Mouse (Mus musculus): Measurements from ENCODE around the gene Smg6. TPM values are rescaled to one million over a fixed set of nuclear protein-coding genes. Genes with fewer than 3 reads are reported as not detected.

Gene Smg6
- total and polyA plus RNA-seq, 2 experiments from 2014 or later = 7.1 to 21.1 TPM

DNA sequence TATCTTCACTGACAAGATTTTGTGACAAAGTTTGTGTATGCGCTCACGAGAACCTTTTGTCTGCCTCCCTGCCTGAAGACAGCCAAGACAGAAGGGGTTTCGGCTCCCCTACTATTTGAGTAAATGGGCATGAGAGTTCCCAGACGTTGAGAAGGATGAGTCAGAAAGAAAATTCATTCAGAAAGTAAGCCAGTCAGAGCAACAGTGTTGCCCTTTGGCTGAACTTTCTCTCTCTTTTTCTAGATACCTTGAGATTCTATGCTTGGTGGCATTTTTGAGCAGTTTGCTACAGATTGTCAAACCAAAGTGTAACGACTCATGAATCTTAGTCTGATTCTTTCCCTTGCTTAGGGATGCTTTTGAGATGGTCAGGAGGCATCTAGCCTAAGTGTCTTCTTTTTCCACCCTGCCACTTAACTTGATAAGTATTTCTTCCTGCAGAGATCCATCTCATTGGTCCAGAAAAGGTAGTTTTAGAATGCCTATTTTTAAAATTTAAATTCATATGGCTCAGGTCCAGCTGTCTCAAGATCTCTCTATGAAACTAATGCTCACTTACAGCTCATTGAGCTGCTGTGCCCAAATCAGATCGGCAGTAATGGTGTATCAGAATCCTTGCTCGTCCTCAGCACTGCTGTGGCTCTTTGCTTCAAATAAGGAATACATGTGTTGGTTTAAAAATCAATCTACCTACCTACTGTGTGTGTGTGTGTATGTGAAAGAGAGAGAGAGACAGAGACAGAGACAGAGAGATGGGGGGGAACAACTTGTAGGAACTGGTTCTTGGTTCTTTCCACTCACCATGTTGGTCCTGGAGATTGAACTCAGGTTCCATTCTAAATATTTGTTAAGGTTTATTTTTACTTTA lies 47.9 kb downstream of the Smg6 start:
- Histone ChIP-seq H3K27ac (ENCODE audit: low read depth) (no peak overlapping the region), H3K27me3 (ENCODE audit: control insufficient read depth, insufficient read depth, low read length) (no peaks in the 10 kb centered on the region), H3K9me3 (replicated peaks; ENCODE audit: control insufficient read depth, low read length) (no peaks in the 10 kb centered on the region), H3K4me1 (ENCODE audit: control insufficient read depth, insufficient read depth) (no peaks in the 10 kb centered on the region), H3K36me3 (replicated peaks; ENCODE audit: control insufficient read depth, insufficient read depth, low read length) (peaks cover 5% of the 10 kb centered on the region; the same call in 1 of the 2 replicates), H3K4me3 (ENCODE audit: low read depth, low read length) (no peak overlapping the region), H3K4me2 (ENCODE audit: low read depth, low read length) (no peak overlapping the region), H3K9ac (replicated peaks; ENCODE audit: low read depth, low read length) (no peak overlapping the region)
- TF ChIP-seq EP300 (IDR thresholded peaks at IDR 0.05; ENCODE audit: low read depth) (no peak), CTCF (IDR thresholded peaks at IDR 0.05; ENCODE audit: low read depth) (no peak)
- no peak for ATAC-seq (ENCODE audit: insufficient read depth, low read depth)
- 76% methylated on average over 7 of the region's 7 CpGs for WGBS
- DNase-seq (ENCODE audit: low spot score) = no peak

DNA sequence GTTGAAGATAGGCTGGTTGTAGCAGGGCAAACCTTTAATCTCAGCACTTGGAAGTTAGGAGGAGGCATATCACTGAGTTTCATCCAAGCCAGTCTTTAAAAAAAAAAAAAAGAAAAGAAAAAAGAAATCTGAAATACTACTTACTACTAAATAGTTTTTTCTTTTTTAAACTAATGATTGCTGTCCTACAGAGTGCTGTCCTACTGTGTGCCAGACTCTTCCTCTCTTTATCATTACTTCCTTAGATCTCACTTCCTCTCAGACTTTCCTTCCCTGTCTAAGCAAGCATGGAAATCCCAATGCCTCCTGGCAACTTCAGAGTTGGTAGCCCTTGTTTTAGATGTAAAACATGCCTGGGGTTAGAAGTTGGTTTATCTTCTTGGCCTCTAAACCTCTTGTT lies 49.0 kb downstream of the Smg6 start:
- no peak overlapping the region for H3K4me3 ChIP-seq (ENCODE audit: low read depth, low read length)
- no peaks in the 10 kb centered on the region for H3K4me1 ChIP-seq (ENCODE audit: control insufficient read depth, insufficient read depth)
- no peak overlapping the region for H3K9ac ChIP-seq (replicated peaks; ENCODE audit: low read depth, low read length)
- ATAC-seq (ENCODE audit: insufficient read depth, low read depth) (no peak), DNase-seq (ENCODE audit: low spot score) (no peak)
- no peaks in the 10 kb centered on the region for H3K27me3 ChIP-seq (ENCODE audit: control insufficient read depth, insufficient read depth, low read length)
- no peak overlapping the region for H3K4me2 ChIP-seq (ENCODE audit: low read depth, low read length)
- H3K9me3 ChIP-seq (replicated peaks; ENCODE audit: control insufficient read depth, low read length) = no peaks in the 10 kb centered on the region
- peaks cover 5% of the 10 kb centered on the region; the same call in 1 of the 2 replicates for H3K36me3 ChIP-seq (replicated peaks; ENCODE audit: control insufficient read depth, insufficient read depth, low read length)
- TF ChIP-seq CTCF (IDR thresholded peaks at IDR 0.05; ENCODE audit: low read depth) (no peak), EP300 (IDR thresholded peaks at IDR 0.05; ENCODE audit: low read depth) (no peak)
- H3K27ac ChIP-seq (ENCODE audit: low read depth) = no peak overlapping the region

DNA sequence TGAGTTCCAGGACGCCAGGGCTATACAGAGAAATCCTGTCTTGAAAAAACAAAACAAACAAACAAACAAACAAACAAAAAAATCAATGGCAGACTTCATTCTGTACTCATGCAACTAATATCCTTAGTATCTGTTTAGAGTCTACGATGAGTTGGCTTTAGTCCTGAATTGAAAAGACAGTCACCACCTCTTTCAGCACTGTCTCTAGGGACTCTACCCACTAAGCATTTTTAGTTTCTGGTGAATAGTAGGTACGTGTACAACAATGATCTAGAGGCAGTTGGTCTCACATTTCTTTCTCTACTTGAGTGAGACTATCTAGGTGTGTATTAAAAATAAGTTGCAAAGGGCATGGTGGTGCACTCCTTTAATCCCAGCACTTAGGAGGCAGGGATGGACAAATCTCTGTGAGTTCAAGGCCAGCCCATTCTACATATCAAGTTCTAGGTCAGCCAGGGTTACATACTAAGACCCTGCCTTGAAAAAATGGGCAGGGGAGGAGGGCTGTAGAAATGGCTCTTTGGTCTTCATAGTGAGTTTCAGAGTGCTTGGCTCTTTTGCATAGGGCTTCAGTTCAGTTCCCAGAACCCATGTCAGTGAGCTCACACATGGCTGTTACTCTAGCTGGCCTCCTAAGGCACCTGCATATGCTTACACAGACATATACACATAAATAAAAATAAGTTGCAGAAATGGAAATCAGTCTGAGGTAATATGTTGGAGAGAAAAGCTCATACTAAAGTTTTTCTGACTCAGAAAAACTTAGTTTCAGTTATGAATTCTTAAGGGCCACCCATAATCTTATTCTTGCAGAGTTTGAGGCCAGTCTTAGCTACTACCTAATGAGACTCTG lies 51.4 kb downstream of the Smg6 start:
- no peak for TF ChIP-seq EP300 (IDR thresholded peaks at IDR 0.05; ENCODE audit: low read depth)
- TF ChIP-seq CTCF (IDR thresholded peaks at IDR 0.05; ENCODE audit: low read depth) = no peak
- WGBS = 79% methylated on average over 3 of the region's 3 CpGs
- no peaks in the 10 kb centered on the region for H3K9me3 ChIP-seq (replicated peaks; ENCODE audit: control insufficient read depth, low read length)
- DNase-seq (ENCODE audit: low spot score) (no peak), ATAC-seq (ENCODE audit: insufficient read depth, low read depth) (no peak)
- H3K9ac ChIP-seq (replicated peaks; ENCODE audit: low read depth, low read length) = no peak overlapping the region
- no peaks in the 10 kb centered on the region; the same call in 1 of the 2 replicates for H3K36me3 ChIP-seq (replicated peaks; ENCODE audit: control insufficient read depth, insufficient read depth, low read length)
- no peak overlapping the region for H3K27ac ChIP-seq (ENCODE audit: low read depth)
- no peaks in the 10 kb centered on the region for H3K27me3 ChIP-seq (ENCODE audit: control insufficient read depth, insufficient read depth, low read length)
- H3K4me3 ChIP-seq (ENCODE audit: low read depth, low read length) = no peak overlapping the region
- H3K4me2 ChIP-seq (ENCODE audit: low read depth, low read length) = no peak overlapping the region
- no peaks in the 10 kb centered on the region for H3K4me1 ChIP-seq (ENCODE audit: control insufficient read depth, insufficient read depth)

DNA sequence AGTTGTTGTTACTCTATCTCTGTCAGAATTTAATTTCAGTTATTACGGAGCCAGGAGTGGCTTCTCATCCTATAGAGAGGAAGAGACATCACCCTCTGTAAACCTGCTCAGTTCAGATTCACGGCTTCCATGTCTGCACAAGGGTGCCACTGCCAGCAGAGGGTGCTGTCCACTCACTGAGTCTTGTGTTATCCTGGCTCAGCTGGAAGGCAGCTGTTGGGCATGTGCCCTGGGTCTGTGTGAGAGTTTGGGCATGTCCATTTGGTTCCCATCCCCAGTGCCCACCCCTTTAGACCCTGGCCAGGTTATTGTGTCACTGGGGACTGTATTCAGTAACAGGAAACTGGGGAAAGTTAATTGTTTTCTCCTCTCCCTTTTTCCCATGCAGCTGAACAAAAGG lies 55.8 kb downstream of the Smg6 start:
- ATAC-seq (ENCODE audit: insufficient read depth, low read depth) (peak; percentile 82), DNase-seq (ENCODE audit: low spot score) (peak; percentile 70)
- Histone ChIP-seq H3K27me3 (ENCODE audit: control insufficient read depth, insufficient read depth, low read length) (no peaks in the 10 kb centered on the region), H3K27ac (ENCODE audit: low read depth) (no peak overlapping the region), H3K36me3 (replicated peaks; ENCODE audit: control insufficient read depth, insufficient read depth, low read length) (peaks cover 4% of the 10 kb centered on the region; the same call in 1 of the 2 replicates), H3K4me3 (ENCODE audit: low read depth, low read length) (no peak overlapping the region), H3K9ac (replicated peaks; ENCODE audit: low read depth, low read length) (no peak overlapping the region), H3K9me3 (replicated peaks; ENCODE audit: control insufficient read depth, low read length) (no peaks in the 10 kb centered on the region), H3K4me1 (ENCODE audit: control insufficient read depth, insufficient read depth) (no peaks in the 10 kb centered on the region), H3K4me2 (ENCODE audit: low read depth, low read length) (no peak overlapping the region)
- WGBS = 35% methylated on average over 2 of the region's 2 CpGs
- no peak for TF ChIP-seq EP300 (IDR thresholded peaks at IDR 0.05; ENCODE audit: low read depth)
- TF ChIP-seq CTCF (IDR thresholded peaks at IDR 0.05; ENCODE audit: low read depth) = peak; percentile 98

DNA sequence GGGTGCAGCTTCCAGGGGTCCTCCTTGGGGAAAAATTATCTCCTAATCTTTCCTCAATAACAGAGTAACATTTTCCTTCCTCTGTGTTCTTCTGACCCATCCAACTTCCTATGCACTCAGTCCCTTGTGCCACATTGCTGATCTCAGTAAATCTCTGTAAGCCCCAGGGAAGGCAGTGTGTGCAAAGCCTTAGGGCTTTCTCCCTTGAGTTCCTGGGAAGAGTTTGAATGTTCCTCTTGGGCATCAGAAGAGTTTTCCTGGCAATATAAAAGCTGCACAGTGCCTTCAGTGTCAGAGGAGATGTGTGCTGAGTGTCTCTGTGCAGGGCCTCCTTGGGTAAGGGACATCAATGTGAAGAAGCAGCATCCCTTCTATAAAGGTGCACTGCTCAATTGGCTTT lies 56.6 kb downstream of the Smg6 start:
- Histone ChIP-seq H3K9ac (replicated peaks; ENCODE audit: low read depth, low read length) (no peak overlapping the region), H3K9me3 (replicated peaks; ENCODE audit: control insufficient read depth, low read length) (no peaks in the 10 kb centered on the region), H3K36me3 (replicated peaks; ENCODE audit: control insufficient read depth, insufficient read depth, low read length) (peaks cover 4% of the 10 kb centered on the region; the same call in 1 of the 2 replicates), H3K4me1 (ENCODE audit: control insufficient read depth, insufficient read depth) (no peaks in the 10 kb centered on the region), H3K4me2 (ENCODE audit: low read depth, low read length) (no peak overlapping the region), H3K4me3 (ENCODE audit: low read depth, low read length) (no peak overlapping the region), H3K27ac (ENCODE audit: low read depth) (peak overlapping the region; percentile 15; the same call in 1 of the 2 replicates), H3K27me3 (ENCODE audit: control insufficient read depth, insufficient read depth, low read length) (no peaks in the 10 kb centered on the region)
- no peak for ATAC-seq (ENCODE audit: insufficient read depth, low read depth)
- no peak for TF ChIP-seq EP300 (IDR thresholded peaks at IDR 0.05; ENCODE audit: low read depth)
- no peak for TF ChIP-seq CTCF (IDR thresholded peaks at IDR 0.05; ENCODE audit: low read depth)
- no peak for DNase-seq (ENCODE audit: low spot score)
